Mouse (Mus musculus) intestine, embryonic 16.5 days (tissue): ENCODE measurements around the gene Hexim1. TPM values are rescaled to one million over a fixed set of nuclear protein-coding genes. Genes with fewer than 3 reads are reported as not detected.

ENCODE experiments used
- ATAC-seq: fragments of 200-750 bp; cut with Nextera tagmentation; 2 replicates; pipeline ENCODE4 v1.8.0; 2017; ENCODE audit warnings: moderate TSS enrichment, moderate library complexity
- H3K27ac ChIP-seq: fragments of 300-500 bp; sonication (generic); 2 replicates; pipeline ENCODE4 v1.5.1; 2014; ENCODE audit warnings: mild to moderate bottlenecking, low read length
- H3K27me3 ChIP-seq: fragments of 300-500 bp; sonication (generic); replicated peaks from 2 replicates; pipeline ENCODE4 v1.6.1; 2014; ENCODE audit warnings: low read length, control low read depth, mixed read lengths; ENCODE audit not compliant: control insufficient read depth, insufficient read depth
- H3K36me3 ChIP-seq: fragments of 300-500 bp; sonication (generic); 2 replicates; pipeline ENCODE4 v1.6.1; 2014; ENCODE audit warnings: low read length, control low read depth; ENCODE audit not compliant: control insufficient read depth, insufficient read depth
- H3K4me1 ChIP-seq: fragments of 300-500 bp; sonication (generic); 2 replicates; pipeline ENCODE4 v1.6.1; 2014; ENCODE audit warnings: low read length, control low read depth, mixed read lengths; ENCODE audit not compliant: control insufficient read depth, insufficient read depth
- H3K4me2 ChIP-seq: fragments of 300-500 bp; sonication (generic); 2 replicates; pipeline ENCODE4 v1.6.1; 2014; ENCODE audit warnings: low read depth, low read length, control low read depth
- H3K4me3 ChIP-seq: fragments of 300-500 bp; sonication (generic); 2 replicates; pipeline ENCODE4 v1.5.1; 2014; ENCODE audit warnings: mild to moderate bottlenecking, low read length
- H3K9ac ChIP-seq: fragments of 300-500 bp; sonication (generic); 2 replicates; pipeline ENCODE4 v1.6.1; 2014; ENCODE audit warnings: low read depth, low read length
- H3K9me3 ChIP-seq: fragments of 300-500 bp; sonication (generic); 2 replicates; pipeline ENCODE4 v1.6.1; 2016; ENCODE audit warnings: low read length, control low read depth; ENCODE audit not compliant: control insufficient read depth
- WGBS: fragments of 180-500 bp; shearing (Covaris S2); extraction: QIAGEN DNeasy Blood & Tissue Kit; methylation state at CpG from one replicate; pipeline ENCODE4 v1.1.7; 2014; 5-methylcytosine and 5-hydroxymethylcytosine counted together
- polyA plus RNA-seq: library from polyadenylated mRNA; unstranded; fragments of >200 nt; fragmentation: Nextera tagmentation; extraction: Ambion mirVana; gene quantifications from 2 replicates; pipeline ENCODE4 v1.2.1, GENCODE M21; 2015

The Hexim1 gene
- 4.2 and 4.6 TPM in 2 replicates for polyA plus RNA-seq

- ATAC-seq: peak; percentile 92
Observed at GRCm38 (mm10) chr11:103116008-103116818, at the start of gene Hexim1. Gene Hexim1 (plus strand): TSS chr11:103116231.

GRCm38 (mm10) chr11:103067051-103067361, 49.0 kb upstream of the Hexim1 start:
- 95% methylated on average over 6 of the region's 6 CpGs for WGBS
- Histone ChIP-seq H3K27me3 (no peaks in the 10 kb centered on the region), H3K27ac (no peak overlapping the region), H3K4me1 (no peaks in the 10 kb centered on the region), H3K9me3 (no peaks in the 10 kb centered on the region), H3K9ac (no peak overlapping the region), H3K36me3 (peaks cover 19% of the 10 kb centered on the region), H3K4me3 (no peak overlapping the region), H3K4me2 (no peak overlapping the region)
- no peak for ATAC-seq

More at GRCm38 (mm10) chr11:103116008-103116818, at the start of gene Hexim1:
- Histone ChIP-seq H3K9ac (peak within 1 kb of the TSS; percentile 93), H3K4me3 (peak within 1 kb of the TSS; percentile 69), H3K27ac (peak within 1 kb of the TSS; percentile 94), H3K4me1 (peaks cover 30% of the 10 kb centered on the region), H3K9me3 (no peaks in the 10 kb centered on the region), H3K36me3 (no peaks in the 10 kb centered on the region), H3K27me3 (no peaks in the 10 kb centered on the region), H3K4me2 (peak within 1 kb of the TSS; percentile 79)
- under 1% methylated on average over 53 of the region's 53 CpGs for WGBS

GRCm38 (mm10) chr11:103067457-103068001, 48.5 kb upstream of the Hexim1 start:
- Histone ChIP-seq H3K36me3 (peaks cover 19% of the 10 kb centered on the region), H3K9ac (no peak overlapping the region), H3K4me1 (no peaks in the 10 kb centered on the region), H3K9me3 (no peaks in the 10 kb centered on the region), H3K4me2 (no peak overlapping the region), H3K27me3 (no peaks in the 10 kb centered on the region), H3K4me3 (no peak overlapping the region), H3K27ac (no peak overlapping the region)
- no peak for ATAC-seq
- WGBS: 76% methylated on average over 8 of the region's 8 CpGs

- no peaks in the 10 kb centered on the region for H3K4me1 ChIP-seq
- WGBS: 94% methylated on average over 4 of the region's 4 CpGs
- H3K4me2 ChIP-seq: no peak overlapping the region
- peaks cover 15% of the 10 kb centered on the region for H3K36me3 ChIP-seq
- no peak overlapping the region for H3K27ac ChIP-seq
- no peak overlapping the region for H3K4me3 ChIP-seq
- no peaks in the 10 kb centered on the region for H3K9me3 ChIP-seq
- no peaks in the 10 kb centered on the region for H3K27me3 ChIP-seq
- ATAC-seq: no peak
- H3K9ac ChIP-seq: no peak overlapping the region
Observed at GRCm38 (mm10) chr11:103068272-103068671, 47.8 kb upstream of the Hexim1 start.

GRCm38 (mm10) chr11:103068884-103069283, 47.1 kb upstream of the Hexim1 start:
- no peak overlapping the region for H3K4me3 ChIP-seq
- H3K4me1 ChIP-seq: no peaks in the 10 kb centered on the region
- peaks cover 15% of the 10 kb centered on the region; the same call in 1 of the 2 replicates for H3K36me3 ChIP-seq
- no peaks in the 10 kb centered on the region for H3K9me3 ChIP-seq
- no peak overlapping the region for H3K9ac ChIP-seq
- no peaks in the 10 kb centered on the region for H3K27me3 ChIP-seq
- 94% methylated on average over 11 of the region's 11 CpGs for WGBS
- H3K27ac ChIP-seq: no peak overlapping the region
- no peak for ATAC-seq
- H3K4me2 ChIP-seq: no peak overlapping the region

- peaks cover 11% of the 10 kb centered on the region; the same call in 1 of the 2 replicates for H3K36me3 ChIP-seq
- no peak overlapping the region for H3K4me2 ChIP-seq
- no peak for ATAC-seq
Observed at GRCm38 (mm10) chr11:103069731-103070130, 46.3 kb upstream of the Hexim1 start.

GRCm38 (mm10) chr11:103070322-103070880, 45.6 kb upstream of the Hexim1 start:
- 93% methylated on average over 10 of the region's 10 CpGs for WGBS
- no peak overlapping the region for H3K27ac ChIP-seq
- H3K4me1 ChIP-seq: no peaks in the 10 kb centered on the region
- no peak overlapping the region for H3K4me2 ChIP-seq
- no peaks in the 10 kb centered on the region for H3K9me3 ChIP-seq
- no peak for ATAC-seq
- H3K27me3 ChIP-seq: no peaks in the 10 kb centered on the region
- peaks cover 7% of the 10 kb centered on the region; the same call in 1 of the 2 replicates for H3K36me3 ChIP-seq
- no peak overlapping the region for H3K4me3 ChIP-seq
- H3K9ac ChIP-seq: no peak overlapping the region

More at GRCm38 (mm10) chr11:103069731-103070130, 46.3 kb upstream of the Hexim1 start:
- H3K9ac ChIP-seq: no peak overlapping the region
- no peak overlapping the region for H3K27ac ChIP-seq
- H3K27me3 ChIP-seq: no peaks in the 10 kb centered on the region
- WGBS: 96% methylated on average over 2 of the region's 2 CpGs
- H3K9me3 ChIP-seq: no peaks in the 10 kb centered on the region
- H3K4me1 ChIP-seq: no peaks in the 10 kb centered on the region
- no peak overlapping the region for H3K4me3 ChIP-seq

GRCm38 (mm10) chr11:103073671-103074070, 42.4 kb upstream of the Hexim1 start:
- WGBS: 87% methylated on average over 7 of the region's 7 CpGs
- H3K4me2 ChIP-seq: no peak overlapping the region
- no peak overlapping the region for H3K4me3 ChIP-seq
- H3K27me3 ChIP-seq: no peaks in the 10 kb centered on the region
- no peaks in the 10 kb centered on the region for H3K9me3 ChIP-seq
- no peak overlapping the region for H3K27ac ChIP-seq
- no peaks in the 10 kb centered on the region for H3K36me3 ChIP-seq
- H3K4me1 ChIP-seq: no peaks in the 10 kb centered on the region
- ATAC-seq: no peak
- H3K9ac ChIP-seq: no peak overlapping the region

- H3K36me3 ChIP-seq: no peaks in the 10 kb centered on the region
- H3K27me3 ChIP-seq: no peaks in the 10 kb centered on the region
- 62% methylated on average over 10 of the region's 10 CpGs for WGBS
- no peaks in the 10 kb centered on the region for H3K9me3 ChIP-seq
- no peak for ATAC-seq
- H3K4me3 ChIP-seq: no peak overlapping the region
- H3K27ac ChIP-seq: no peak overlapping the region
- H3K4me1 ChIP-seq: no peaks in the 10 kb centered on the region
- H3K4me2 ChIP-seq: no peak overlapping the region
- H3K9ac ChIP-seq: no peak overlapping the region
Observed at GRCm38 (mm10) chr11:103074121-103074650, 41.8 kb upstream of the Hexim1 start.
